Mouse (Mus musculus): ENCODE results near the gene Mustn1.

DNA sequence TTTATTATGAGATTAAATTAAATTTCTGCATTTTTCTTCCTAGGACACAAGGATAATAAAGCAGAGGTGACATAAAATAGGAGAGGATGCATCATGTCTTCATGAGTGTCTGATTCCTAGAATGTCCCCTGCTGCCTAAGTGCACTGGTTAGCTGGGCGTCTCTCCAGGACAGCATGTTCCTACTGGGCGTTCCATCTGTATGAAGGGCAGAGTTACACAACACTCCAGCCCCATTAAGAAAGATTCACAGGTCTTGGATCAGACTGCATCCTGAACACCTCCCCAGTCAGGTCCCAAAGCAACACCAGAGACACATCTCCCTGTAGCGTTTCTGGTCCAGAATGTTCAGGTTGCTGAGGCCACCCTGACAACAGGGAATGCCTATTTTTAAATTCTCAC lies 23.7 kb upstream of the Mustn1 start:
- no peak for TF ChIP-seq CTCF (IDR thresholded peaks at IDR 0.05; ENCODE audit: low read depth)
- TF ChIP-seq EP300 (optimal IDR thresholded peaks at IDR 0.05) = no peak
